Mouse (Mus musculus) small intestine, adult 2 months (tissue): ENCODE results near the gene Pde4d.

Source experiments
- CTCF ChIP-seq: fragments of 200-500 bp; IDR thresholded peaks from 2 replicates; pipeline ENCODE4 v1.5.1; 2012; ENCODE audit warnings: low read depth, mild to moderate bottlenecking, control low read depth, inconsistent platforms, low read length, moderate library complexity, mixed read lengths; ENCODE audit not compliant: insufficient replicate concordance, insufficient read length; ENCODE audit errors: extremely low read depth
- POLR2A ChIP-seq: fragments of 200-500 bp; IDR thresholded peaks from 2 replicates; pipeline ENCODE4 v1.6.1; 2012; ENCODE audit warnings: low read depth, mild to moderate bottlenecking, control low read depth, inconsistent platforms, low read length, moderate library complexity

GRCm38 (mm10) chr13:109426058-109426457 is 976.3 kb downstream of the Pde4d start:
- no peak for TF ChIP-seq CTCF
- no peak for TF ChIP-seq POLR2A
